Mouse (Mus musculus): ENCODE results near the gene Gfer. TPM values are rescaled to one million over a fixed set of nuclear protein-coding genes. Genes with fewer than 3 reads are reported as not detected.

The Gfer gene
- 10 to 100 TPM; 19.3 to 22.8 TPM for total RNA-seq (2021)

DNA sequence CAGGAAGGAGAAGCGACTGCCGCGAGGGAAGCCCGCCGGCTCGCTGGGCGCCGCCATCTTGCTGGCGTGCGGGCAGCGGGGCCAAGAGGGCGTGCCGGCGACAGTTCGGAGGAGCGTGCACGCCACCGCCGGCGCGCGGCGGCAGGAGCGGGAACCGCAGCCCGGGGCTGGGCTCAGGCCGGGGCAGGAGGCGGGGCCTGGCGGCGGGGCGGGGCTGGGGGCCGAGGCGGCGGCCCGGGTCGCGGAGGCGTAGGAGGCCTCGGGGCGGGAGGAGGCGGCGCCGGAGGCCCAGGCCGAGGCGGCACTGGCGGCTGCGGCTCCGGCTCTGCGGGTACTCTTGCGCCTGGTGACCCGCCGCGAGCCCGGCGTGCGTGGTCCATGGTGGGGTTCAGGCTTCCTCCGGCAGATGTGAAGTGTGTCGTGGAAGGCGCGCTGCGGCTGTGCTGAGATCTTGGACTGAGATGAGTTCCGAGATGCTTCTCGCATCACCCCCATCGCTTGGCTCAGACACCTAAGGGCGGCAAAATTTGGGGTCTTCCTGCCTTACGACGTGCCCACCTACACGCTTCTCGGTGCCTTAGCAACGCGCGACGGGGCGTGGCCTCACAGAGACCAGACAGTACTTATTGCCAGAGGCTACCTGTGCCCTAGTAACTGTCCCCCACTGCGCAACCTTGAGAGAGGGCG is at the start of gene Gfer, which contains the start of gene Noxo1:
Gene Gfer (minus strand): TSS at position 146 of the 687 bp plus-strand sequence.
Gene Noxo1 (plus strand): TSS at position 224 of the 687 bp plus-strand sequence.
- peak; percentile 87 to 88 for DNase-seq
- intact Hi-C loops (cut with DNase I), result no loop called here

DNA sequence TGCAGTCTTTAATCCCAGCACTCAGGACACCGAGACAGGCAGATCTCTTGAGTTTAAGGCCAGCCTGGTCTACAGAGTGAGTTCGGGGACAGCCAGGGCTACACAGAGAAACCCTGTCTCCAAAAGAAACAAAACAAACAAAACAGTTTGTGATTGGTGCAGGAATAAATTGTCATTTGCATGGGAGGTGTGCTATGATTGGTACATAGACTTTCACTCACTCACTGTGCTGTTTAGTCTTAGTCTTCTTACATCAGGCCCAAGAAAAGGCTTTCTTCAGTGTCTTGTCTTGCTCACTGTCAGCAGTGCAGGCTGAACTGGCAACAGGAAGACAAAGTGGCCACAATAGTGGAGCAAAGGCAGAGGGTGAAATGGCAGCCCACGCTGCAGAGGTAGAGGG is 48.4 kb upstream of the Gfer start:
- intact Hi-C loops (cut with DNase I), result loop anchor here (10.0 kb wide), 1 partner anchor 440 kb away; the partner anchor contains the start of genes BC003965 and Unkl
- no peak for DNase-seq

DNA sequence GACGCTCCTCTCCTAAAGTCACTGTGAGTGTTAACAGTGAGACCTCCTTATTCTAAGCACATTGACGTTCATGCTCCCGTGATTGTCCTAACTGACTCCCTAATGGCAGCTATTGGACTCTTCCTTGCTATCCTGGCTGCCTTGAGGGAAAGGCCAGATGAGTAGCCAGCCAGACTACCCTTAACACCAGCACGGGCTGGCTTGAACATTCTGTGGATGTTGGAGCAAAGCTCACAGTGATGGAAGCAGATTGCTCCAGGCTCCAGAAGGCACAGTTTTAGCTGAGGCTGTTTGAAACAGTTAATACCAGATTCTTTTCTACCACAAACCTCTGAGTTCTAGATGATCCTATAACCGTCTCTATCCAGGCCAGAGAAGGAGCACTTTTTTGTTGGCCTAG is 47.9 kb upstream of the Gfer start:
- no peak for DNase-seq
- intact Hi-C loops (cut with DNase I), result loop anchor here (10.0 kb wide), 1 partner anchor 441 kb away; the partner anchor contains the start of genes BC003965 and Unkl

DNA sequence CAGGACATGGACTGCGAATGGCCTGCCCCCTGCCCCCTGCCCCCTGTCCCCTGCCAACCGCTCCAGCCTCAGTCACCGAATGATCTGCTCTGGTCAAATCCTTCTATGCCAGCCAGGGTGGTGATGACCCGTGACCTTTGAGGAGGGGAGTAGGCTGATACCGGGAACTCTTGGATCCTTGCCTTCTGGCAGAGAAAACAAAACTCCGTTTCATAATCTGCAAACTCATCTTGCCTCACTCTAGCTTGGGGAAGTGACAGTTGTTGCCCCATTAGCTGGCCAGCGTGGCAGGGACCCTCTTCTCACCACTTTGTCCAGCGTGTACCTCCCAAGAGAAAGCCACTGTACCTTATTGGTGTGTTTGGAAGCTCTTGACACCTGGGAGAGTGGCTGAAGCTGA is 46.4 kb upstream of the Gfer start:
- intact Hi-C loops (cut with DNase I), result loop anchor here (10.0 kb wide), 1 partner anchor 442 kb away; the partner anchor contains the start of genes BC003965 and Unkl
- DNase-seq, result no peak

DNA sequence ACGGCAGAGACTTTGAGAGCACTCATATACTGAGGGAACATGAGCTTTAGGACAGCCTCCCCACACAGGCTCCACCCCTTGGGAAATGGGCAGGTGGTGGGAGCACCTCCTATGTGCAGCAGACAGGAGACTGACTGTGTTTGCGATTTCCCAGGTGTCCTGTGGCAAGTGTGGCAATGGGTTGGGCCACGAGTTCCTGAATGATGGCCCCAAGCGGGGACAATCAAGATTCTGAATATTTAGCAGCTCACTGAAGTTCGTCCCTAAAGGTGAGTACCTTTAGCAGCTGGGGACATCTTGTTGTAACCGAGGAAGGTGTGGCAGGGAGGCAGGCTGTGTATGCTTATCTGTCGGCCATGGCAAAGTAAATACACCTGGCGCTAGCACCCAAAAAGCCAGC is 44.0 kb upstream of the Gfer start:
- no peak for DNase-seq
- intact Hi-C loops (cut with DNase I), result loop anchor here (10.0 kb wide), 1 partner anchor 445 kb away; the partner anchor contains the start of genes BC003965 and Unkl

DNA sequence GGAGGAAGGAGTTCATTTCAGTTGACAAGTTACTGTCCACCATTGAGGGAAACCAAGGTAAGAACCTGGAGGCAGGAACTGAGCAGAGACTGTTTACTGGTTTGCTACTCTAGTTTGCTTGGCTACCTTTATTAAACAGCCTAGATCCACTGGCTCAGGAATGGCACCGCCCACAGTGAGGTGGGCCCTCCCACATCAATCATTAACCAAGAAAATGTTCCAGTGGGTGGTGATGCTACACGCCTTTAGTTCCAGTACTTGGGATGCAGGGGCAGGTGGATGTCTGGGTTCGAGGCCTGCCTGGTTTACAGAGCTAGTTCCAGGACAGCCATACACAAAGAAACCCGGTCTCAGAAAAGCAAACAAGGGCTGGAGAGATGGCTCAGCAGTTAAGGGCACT is 42.3 kb upstream of the Gfer start:
- intact Hi-C loops (cut with DNase I), result no loop called here
- no peak for DNase-seq

DNA sequence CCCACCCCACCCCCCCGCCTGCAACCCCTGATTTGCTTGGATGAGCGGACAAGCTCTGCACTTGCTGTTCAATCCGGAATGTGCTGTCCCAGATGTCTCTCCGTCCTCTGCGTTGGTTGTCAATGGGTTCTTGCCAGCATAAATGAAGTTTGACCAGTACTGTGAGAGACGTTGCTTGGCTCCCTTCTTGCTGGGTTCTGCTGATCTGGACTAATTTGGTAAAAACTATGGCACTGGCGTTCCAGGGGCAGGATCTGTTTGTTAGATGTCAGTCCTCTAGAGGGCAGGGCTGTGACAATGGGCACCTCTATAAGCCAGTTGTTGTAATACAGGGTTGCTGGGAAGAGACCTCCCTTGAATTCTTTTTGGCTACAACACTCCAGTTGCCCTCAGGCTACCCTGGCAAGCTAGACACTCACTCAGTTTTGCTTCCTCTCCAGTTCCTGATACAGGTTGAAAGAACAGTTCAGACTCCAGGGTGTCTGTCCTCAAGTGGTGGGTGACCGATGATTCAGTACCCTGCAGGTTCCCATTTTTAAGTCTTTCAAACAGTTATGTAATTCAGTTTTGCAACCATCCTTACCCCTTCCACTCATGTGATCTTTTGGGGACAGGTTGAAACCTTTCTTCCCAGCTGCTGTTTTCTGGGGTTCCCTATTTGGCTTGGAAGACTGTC is 41.3 kb upstream of the Gfer start:
- DNase-seq, result no peak
- intact Hi-C loops (cut with DNase I), result no loop called here

DNA sequence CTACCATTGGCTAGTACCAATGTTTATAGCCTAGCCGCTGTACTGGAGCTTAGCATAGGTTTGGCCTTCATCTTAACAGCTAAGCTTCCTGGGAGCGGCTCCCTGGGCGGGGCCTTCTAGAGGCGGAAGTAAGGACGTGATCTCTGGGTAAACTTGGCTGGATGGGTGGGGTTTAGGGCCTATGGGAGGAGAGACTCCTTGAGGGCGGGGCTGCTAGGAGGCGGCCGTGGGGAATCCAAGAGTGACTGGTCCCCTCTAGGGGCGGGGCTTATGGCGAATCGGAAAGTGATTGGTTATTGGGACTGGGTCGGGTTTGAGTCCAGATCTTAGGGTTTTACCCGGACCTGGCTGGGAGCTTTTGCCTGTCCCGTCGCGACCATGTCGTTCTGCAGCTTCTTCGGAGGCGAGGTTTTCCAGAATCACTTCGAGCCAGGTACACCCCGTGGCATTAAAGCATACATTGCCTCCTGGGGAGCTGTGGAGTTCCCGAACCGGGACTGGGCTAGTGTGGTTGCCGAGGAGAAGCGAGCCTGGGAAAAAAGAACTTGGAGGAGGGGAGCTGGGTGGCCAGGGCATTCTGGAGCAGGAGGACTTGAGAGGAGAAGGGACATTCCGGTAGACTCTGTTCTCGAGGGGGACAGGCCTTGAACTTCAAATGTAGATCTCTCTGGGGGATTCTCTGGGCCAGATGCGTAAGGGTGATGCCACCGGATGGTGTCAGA is 40.5 kb upstream of the Gfer start, which contains the start of gene Msrb1:
Gene Msrb1 (plus strand): TSS at position 313 of the 722 bp plus-strand sequence.
- intact Hi-C loops (cut with DNase I), result no loop called here
- peak; percentile 92 to 93 for DNase-seq

DNA sequence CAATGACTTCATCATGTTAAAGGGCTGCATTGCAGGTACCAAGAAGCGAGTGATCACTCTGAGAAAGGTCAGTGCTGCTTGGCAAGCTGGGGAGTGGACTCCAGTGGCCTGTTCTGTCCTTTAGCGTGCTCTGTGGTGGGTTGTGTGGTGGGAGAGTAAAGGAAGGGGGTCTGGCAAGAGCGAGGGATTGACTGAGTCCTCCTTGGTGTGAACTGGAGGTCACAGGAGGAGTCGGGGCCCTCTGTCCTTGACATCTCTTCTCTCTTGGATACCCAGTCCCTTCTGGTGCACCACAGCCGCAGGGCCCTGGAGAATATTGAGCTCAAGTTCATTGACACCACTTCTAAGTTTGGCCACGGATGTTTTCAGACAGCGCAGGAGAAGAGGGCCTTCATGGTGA is 39.5 kb upstream of the Gfer start:
- no peak for DNase-seq
- intact Hi-C loops (cut with DNase I), result no loop called here

DNA sequence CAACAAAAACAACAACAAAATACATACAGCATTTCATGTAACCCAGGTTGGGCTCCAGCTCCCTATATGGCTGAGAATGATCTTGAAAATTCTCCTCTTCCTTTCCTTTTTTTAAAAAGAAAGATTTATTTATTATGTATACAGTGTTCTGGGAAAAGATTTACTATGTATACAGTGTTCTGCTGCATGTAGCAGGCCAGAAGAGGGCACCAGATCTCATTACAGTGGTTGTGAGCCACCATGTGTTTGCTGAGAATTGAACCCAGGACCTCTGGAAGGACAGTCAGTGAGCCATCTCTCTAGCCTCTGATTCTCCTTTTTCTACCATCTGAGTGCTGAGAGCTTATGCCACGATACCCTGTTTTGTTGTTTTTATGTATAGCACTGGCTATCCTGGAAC is 38.6 kb upstream of the Gfer start:
- no peak for DNase-seq
- intact Hi-C loops (cut with DNase I), result no loop called here

DNA sequence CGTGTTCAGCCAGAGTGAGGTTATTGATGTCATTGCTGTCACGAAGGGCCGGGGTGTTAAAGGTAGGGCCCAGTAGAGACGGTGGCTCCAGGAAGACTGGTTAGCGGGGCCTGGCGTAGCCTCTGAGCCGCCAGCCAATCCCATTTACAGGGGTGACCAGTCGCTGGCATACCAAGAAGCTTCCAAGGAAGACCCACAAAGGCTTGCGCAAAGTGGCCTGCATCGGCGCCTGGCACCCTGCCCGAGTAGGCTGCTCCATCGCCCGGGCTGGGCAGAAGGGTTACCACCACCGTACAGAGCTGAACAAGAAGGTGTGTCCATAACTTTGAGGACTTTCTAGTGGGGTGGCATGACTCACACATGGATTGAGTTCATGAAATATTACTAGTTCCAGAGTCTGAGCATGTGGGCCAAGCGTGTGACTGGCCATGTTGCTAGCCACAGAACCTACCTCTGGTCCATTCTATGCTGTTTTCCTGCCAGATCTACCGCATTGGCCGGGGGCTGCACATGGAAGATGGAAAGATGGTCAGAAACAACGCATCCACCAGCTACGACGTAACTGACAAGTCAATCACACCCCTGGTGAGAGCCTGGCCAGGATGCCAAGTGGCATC is 37.6 kb upstream of the Gfer start:
- intact Hi-C loops (cut with DNase I), result no loop called here
- DNase-seq, result no peak

DNA sequence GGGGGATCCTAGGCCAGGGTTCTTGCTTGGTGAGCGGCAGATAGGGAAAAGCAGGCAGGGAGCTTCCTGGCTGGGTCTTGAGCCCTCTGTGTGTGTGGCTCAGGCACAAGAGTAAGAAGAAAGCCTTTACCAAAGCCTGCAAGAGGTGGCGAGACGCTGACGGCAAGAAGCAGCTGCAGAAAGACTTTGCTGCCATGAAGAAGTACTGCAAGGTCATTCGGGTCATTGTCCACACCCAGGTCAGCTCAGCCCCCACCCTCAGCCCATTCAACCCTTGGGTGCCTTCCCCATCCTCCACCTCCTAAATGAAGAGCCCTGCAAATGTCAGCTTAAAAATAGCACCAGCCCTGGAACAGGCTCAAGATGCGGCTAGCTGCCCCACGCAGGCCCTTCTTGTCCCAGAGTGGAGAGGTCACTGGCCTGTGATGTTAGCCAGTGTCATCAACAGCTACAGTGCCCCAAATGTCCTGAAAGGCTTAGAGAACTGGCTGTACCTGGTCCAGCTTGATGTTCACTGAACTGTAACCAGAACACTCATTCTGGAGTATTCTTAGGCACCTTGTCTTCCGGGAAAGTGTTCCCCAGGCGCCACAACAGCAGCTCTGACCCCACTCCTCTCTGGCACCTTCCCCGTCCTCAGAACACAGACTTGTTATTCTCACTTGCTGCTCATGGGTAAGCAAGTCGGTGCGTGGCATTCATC is 36.4 kb upstream of the Gfer start:
- intact Hi-C loops (cut with DNase I), result no loop called here
- peak in 1 of 2 experiments; percentile 52 for DNase-seq

DNA sequence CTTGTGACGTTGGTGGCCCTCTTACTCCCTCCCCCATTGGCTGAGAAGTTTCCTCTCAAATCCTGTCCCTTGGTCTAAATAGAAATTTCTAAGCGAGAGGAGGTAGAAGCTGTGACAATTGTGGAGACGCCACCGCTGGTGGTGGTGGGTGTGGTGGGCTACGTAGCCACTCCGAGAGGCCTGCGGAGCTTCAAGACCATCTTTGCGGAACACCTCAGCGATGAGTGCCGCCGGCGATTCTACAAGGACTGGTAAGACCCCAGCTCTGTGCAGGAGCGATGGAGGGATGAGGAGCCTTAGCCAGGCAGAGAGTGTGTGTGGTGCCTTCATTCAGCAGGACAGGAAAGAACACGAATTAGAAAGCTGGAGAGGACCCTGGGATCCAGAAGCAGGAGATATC is 34.8 kb upstream of the Gfer start:
- DNase-seq, result no peak
- intact Hi-C loops (cut with DNase I), result no loop called here

DNA sequence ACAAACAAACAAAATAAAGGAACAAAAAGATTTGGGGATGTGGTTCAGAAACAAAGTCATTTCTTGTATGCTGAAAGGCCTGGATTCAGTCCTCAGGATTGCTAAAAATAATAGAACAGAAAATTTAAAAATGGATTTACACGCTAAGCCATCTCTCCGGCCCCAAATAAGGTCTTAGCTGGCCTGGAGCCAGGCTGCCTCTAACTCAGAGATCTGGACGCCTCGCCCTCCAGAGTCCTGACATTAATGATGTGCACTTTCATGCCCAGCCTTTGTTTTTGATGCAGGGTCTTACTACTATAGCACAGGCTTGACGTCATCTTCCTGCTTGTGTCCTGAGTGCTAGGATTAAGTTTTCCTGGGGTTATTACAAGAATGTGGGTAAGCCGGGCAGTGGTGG is 33.1 kb upstream of the Gfer start:
- intact Hi-C loops (cut with DNase I), result no loop called here
- no peak for DNase-seq

DNA sequence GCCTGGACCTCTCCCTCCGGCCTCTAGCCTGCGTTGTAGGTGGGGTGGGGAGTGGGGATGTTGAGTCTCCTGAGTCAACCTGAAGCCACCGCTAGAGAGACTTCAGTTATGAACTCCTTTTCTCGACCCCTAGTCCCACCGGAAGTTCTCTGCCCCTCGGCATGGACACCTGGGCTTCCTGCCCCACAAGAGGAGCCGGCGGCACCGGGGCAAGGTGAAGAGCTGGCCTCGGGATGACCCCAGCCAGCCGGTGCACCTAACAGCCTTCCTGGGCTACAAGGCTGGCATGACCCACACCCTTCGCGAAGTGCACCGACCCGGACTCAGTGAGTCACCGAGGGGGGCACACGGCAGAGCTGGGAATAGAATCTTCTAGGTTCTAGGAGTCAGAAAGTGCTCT is 32.2 kb upstream of the Gfer start:
- DNase-seq, result no peak
- intact Hi-C loops (cut with DNase I), result no loop called here

DNA sequence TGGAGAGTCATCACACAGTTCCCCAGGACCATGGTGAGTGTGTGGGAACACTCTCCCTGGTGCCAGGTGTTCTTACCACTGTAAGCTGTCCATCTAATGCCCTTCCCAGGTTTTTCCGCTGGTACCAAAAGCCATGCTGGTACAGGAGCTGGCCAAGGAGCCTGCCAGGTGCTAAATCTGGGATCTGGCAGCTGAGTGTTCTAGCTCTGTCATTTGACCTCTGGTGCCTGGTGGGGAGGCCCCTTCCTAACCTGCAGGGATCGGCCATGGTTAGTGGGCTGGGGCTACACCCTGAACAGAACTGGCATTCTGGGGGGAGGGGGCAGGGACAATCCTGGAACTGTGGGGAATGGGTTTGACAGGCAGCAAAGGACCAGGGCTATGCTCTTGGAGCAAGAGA is 31.7 kb upstream of the Gfer start, which contains the start of gene Rpl3l:
Gene Rpl3l (plus strand): TSS at position 203 of the 400 bp plus-strand sequence.
- intact Hi-C loops (cut with DNase I), result no loop called here
- peak; percentile 31 to 52 for DNase-seq

DNA sequence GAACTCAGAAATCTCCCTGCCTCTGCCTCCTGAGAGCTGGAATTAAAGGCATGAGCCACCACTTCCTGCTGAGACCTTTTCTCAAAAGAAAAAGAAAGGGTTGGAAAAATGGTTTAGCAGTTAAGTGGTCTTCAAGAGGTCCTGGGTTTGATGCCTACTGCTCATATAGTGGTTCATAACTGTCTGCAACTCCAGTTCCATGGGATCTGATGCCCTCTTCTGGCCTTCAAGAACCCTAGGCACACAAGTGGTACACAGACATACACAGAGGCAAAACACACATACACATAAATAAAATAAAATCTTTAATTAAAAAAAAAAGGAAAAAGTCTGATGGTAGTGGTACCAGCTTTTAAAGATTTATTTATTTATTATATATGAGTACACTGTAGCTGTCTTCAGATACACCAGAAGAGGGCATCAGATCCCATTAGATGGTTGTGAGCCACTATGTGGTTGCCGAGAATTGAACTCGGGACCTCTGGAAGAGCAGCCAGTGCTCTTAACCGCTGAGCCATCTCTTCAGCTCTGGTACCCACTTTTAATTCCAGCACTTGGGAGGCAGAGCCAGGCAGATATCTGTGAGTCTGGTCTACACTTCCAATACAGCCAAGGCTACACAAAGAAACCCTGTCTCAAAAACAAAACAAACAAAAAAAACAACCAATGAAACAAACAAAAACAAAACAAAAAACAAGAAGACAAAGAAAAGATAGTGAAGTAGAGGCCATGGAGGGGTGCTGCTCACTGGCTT is 29.9 kb upstream of the Gfer start:
- intact Hi-C loops (cut with DNase I), result no loop called here

DNA sequence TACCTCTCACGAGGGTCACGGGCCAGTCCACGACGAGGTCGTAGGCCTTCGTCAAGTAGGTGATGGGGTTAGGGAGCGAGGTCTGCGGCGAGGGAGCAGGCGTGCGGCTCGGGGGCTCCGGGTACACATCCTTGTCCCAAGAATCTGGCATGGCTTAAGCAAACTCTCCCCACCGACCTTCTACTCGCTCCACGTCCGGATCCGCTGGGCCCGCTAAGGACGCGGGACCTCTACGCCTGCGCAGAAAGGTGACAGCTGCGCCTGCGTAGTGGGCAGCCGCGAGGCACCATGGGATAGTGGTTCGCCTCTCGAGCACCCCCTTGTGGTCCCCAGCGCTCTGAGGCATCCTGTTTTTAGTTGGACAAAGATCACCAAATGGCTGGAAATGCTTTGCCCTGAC is 28.2 kb upstream of the Gfer start, which contains the start of gene Ndufb10:
Gene Ndufb10 (minus strand): TSS at position 295 of the 400 bp plus-strand sequence.
- intact Hi-C loops (cut with DNase I), result no loop called here
- peak; percentile 98 to 99 for DNase-seq

More for the DNA sequence above, 29.9 kb upstream of the Gfer start:
- DNase-seq, result no peak

DNA sequence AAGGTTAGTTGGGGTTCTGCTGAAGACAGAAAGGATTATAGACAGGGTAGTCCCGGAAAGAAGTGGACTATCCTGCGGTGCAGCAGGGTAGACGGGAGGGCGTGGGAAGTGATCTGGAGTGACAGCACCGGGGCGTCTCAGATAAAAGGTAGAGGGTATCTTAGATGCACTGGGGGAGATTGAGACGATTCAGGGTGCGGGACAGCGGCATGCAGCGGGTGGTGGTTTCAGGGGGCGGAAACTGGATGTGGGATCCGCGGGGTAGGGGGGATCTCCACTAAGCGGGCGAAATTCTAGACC is 27.9 kb upstream of the Gfer start:
- no peak for DNase-seq
- intact Hi-C loops (cut with DNase I), result no loop called here

Measured in heart, postnatal 36 days (tissue).